Mouse (Mus musculus) forelimb bud, embryonic 11.5 days (tissue): Measurements from ENCODE around the gene Tmem192.
"Not testable (repeated sequence)": the region's sequence is repeated elsewhere in the genome, so short reads cannot be mapped to it uniquely, and the experiment has no call there.

Experiments used
- DNase-seq: peaks from one replicate; pipeline ENCODE4 v3.0.0-alpha.2; 2012; ENCODE audit warnings: low read depth, low spot score

Gene Tmem192

DNA sequence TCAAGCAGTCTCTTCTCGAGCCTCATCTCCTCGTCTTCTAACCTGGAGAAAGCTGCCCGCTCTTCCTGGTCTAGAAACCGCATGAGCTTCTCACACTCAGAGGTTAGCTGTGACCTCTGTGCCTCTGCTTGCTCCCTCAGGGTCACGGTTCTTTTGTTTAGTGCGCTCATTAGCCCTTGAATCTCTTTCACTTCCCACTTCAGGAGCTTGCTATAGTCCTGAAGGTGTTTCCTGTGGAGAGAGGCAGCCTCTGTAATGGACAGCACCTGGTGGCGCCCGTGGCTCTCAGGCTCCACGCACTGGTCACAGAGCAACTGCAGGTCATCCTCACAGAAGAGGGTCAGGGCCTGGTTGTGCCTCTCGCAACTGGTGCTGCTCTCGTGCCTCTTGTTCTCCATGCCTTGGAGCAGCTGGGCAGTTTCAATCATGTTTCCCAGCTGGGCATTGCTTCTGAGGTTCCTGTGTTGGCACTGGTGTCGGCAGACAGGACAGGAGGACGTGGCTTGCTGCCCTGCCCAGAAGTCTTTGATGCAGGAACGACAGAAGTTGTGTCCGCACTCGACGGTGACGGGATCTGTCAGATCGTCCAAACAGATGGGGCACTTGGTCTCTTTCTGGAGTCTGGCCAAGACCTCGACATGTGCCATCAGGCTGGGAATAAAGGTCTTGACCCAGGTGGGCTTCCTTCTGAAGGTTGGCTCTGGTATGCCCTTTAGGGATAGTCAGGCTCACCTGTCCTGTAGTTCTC, 36.3 kb downstream of the Tmem192 start:
- no peak for DNase-seq

DNA sequence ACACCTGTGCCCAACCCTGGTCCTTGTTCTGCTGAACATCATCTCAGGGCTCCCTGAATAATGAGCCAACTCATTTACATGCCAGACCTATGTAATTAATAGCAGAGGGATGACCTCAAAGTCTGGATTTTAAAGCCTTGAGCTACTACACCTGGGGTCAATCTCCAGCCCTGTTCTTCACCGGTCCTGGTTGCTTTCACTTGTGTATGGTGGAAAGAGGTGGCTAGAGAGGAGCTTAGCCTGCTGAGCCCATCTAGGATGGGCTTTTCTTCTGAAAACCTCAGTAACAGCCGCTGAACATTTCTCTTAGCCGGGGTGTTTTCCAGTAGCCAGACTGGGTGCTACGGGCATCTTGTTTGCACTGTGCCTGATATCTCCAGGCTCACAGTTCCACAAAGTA, 40.7 kb downstream of the Tmem192 start, which contains the start of gene Trim75:
Gene Trim75, minus strand, starts transcription at position 101 of the 400 bp plus-strand sequence.
- DNase-seq = no peak

DNA sequence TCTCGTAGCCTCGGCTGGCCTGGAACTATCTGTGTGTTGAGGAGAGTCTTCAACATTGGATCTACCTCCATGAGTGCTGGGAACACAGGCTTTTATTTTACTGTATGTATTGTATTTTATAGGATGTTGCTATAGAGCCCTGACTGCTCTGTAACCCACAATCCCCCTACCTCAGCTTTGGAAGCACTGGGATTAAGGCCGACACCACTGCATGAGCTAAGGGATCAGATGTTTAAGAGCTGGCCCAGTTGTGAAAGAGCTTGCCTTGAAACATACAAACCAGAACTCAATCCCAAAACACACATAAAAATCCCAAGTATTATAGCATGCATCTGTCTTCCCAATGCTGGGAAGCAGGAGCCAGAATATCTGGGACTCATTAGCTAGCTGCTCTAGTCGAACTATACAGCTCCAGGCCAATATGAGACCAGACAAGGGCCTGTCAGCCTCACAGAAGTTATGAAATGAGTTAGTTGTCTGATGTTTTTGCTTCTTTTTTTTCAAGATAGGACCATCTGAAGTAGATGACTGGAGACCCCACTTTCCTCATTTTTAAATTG, 51.9 kb downstream of the Tmem192 start:
- no peak for DNase-seq

DNA sequence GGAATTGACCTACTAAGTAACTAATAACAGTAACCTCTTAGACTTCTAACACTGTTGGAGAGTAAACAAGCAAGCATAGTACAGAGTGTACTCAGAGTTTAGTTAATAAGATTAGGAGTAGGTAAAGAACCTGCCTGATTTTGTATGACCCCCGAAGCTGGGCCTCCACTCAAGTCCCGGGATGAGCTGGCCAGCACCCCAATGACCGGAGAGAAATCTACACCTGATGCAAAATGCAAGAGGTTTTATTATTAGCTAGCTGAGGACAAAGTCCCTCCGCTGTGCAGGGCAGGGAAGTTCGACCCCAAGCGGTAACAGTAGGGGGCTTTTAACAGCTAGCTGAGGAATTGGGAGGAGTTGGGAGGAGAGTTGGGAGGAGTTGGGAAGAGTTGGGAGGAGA, 60.6 kb downstream of the Tmem192 start:
- not testable (repeated sequence) for DNase-seq

DNA sequence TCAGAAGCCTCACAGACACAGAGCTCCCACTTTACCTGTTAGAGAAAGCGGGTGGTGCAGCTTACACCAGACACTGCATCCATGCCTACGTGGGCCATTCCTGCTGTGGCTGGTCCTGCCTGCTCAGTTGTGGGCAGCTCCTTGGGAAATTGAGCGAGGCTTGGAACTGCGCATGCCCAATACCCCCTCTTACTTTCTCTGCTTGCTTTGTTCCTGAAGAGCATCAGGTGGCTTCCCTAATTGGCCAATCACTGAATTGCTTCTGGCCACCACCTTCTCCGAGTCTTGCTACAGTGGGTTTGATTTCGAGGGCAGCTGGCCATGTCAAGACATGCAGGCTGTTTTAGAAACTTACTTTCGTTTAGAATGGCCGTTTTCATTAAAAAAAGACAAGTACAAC, 71.4 kb downstream of the Tmem192 start, which contains the start of the genes Trim61 and Trim60:
Gene Trim61, minus strand, starts transcription at position 101 of the 400 bp plus-strand sequence.
Gene Trim60, minus strand, starts transcription at position 162 of the 400 bp plus-strand sequence.
- no peak for DNase-seq
